Mouse (Mus musculus): ENCODE measurements around the gene Sgcb.

DNA sequence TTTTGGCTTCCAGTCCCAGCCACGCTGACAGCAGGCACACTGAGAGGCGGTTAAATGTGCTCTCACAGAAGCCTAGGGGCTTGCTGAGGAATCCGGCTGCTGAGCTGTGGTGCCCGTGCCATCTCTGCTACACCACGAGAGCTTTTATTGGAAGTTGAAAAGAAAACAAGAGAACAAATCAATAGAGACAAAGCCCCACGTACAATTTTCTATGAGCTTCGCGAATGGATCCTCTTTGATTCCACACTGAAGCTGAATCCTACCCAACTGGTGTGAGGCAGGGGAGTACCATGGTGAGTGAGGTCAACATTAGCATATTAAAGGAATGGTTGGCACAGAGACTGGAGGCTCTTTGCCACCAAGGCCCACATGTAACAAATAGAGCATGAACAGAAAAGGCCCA, 46.2 kb downstream of the Sgcb start:
- TF ChIP-seq POLR2A (IDR thresholded peaks at IDR 0.05; ENCODE audit: low read depth, low read length) (no peak), CTCF (IDR thresholded peaks at IDR 0.05; ENCODE audit: extremely low read depth, insufficient read depth, insufficient read length, insufficient replicate concordance) (no peak)
